Comparison of ENCODE assay signal across 9 mouse cellular contexts in genomic region chr7:44957183-44957835, GRCm38 (mm10). TPM values are rescaled to one million over a fixed set of nuclear protein-coding genes. Genes with fewer than 3 reads are reported as not detected.
DNase-seq lines count a peak whose midpoint lies in the region; ATAC-seq lines count a peak whose summit lies in the region.
"Had no signal": no experiment of that assay in that cellular context is flagged by ENCODE, and none has a peak within 500 bp of the region (broad histone marks: within the 10 kb centered on the region; RNA-seq: fewer than 3 reads in every experiment).

No protein-coding gene starts in this region.

- no peak for ATAC-seq in cerebellum, adult (ENCODE audit: insufficient number of reproducible peaks, low FRiP score, low TSS enrichment)

- DNase-seq in cerebellum, adult 9-11 months: peak; percentile 31
- peak; percentile 40 to 48 for DNase-seq in kidney, postnatal 4 days
- DNase-seq in kidney, adult 11 months: no peak
- peak; percentile 59 to 61 for DNase-seq in gastrocnemius, postnatal 36 days
- peak; percentile 57 to 85 for DNase-seq in lung, postnatal 4 days
- DNase-seq in right cerebral cortex, adult 2 months (ENCODE audit: low spot score in 2 of 2): no peak
- DNase-seq in spleen, postnatal 14 days (ENCODE audit: low spot score in 2 of 2): no peak
- DNase-seq: cerebellum, adult 8-10 months had no signal

- intact Hi-C loops in gastrocnemius, postnatal 36 days (cut with DNase I): loop anchor here (10.0 kb wide), 1 partner anchor 233 kb away; no protein-coding TSS in a partner anchor

RNA-seq across cellular contexts. Expression of gene Tsks, which starts 14.3 kb away (rescaled TPM):
- total RNA-seq in gastrocnemius, postnatal 36 days (2021): not detected

RNA-seq across cellular contexts. Expression of gene Cpt1c, which starts 17.3 kb away (rescaled TPM):
- total RNA-seq in gastrocnemius, postnatal 36 days (2021): 1 to 10 TPM; 1.2 to 1.8 TPM

RNA-seq across cellular contexts. Expression of gene Ap2a1, which starts 28.0 kb away (rescaled TPM):
- total RNA-seq in gastrocnemius, postnatal 36 days (2021): 10 to 100 TPM; 55.0 to 56.3 TPM

RNA-seq across cellular contexts. Expression of gene Prmt1, which starts 29.1 kb away (rescaled TPM):
- 100 to 1,000 TPM; 105 to 123 TPM for total RNA-seq in gastrocnemius, postnatal 36 days (2021)

RNA-seq across cellular contexts. Expression of gene Irf3, which starts 40.1 kb away (rescaled TPM):
- total RNA-seq in gastrocnemius, postnatal 36 days (2021): 10 to 100 TPM; 18.3 to 20.3 TPM

Comparison
In these comparisons a context has a peak if more than half of its experiments do, and no peak if none do; other contexts are left out.
1. DNase-seq: peak in cerebellum, adult 9-11 months (single experiment), kidney, postnatal 4 days (2 of 2), gastrocnemius, postnatal 36 days (2 of 2) and lung, postnatal 4 days (2 of 2); none in kidney, adult 11 months (single experiment), right cerebral cortex, adult 2 months (0 of 2) and spleen, postnatal 14 days (0 of 2).